Comparison of ENCODE assay signal across 8 mouse cellular contexts in the genomic region with DNA sequence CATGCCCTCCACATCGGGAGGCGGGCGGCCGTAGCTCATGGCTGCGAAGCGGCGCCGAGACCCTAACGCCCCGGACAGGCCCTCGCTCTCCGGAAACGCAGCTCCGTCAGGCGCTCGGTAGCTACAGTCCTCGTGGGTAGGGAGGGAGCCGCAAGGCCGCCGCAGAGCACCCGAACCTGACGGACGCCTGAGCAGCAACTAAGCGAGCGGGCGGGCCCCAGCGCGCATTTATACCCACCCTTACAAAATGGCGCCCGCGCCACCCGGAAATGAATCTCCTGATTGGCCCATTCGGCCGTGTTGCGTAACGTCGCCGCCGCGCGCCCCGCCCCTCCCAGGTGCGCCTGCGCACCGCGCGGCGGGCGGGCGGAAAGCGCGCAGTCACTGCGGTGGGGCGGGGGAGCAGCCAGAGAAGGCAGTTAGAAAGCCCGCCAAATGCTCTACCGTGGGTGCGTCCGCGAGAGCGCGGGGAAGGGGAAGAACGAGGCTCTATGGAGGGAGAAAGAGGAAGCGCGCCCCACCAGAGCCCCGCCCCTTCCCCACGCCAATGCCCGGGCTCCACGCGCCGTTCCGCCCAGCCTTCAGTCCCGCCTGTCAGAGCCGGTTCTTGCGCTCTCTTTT. TPM values are rescaled to one million over a fixed set of nuclear protein-coding genes. Genes with fewer than 3 reads are reported as not detected.
DNase-seq lines count a peak whose midpoint lies in the region; ATAC-seq and TF ChIP-seq lines count a peak whose summit lies in the region.

A gene (minus strand): TSS at position 204 of the 621 bp plus-strand sequence.

- DNase-seq in ES-E14 (ENCODE audit: low read depth, low spot score) = peak; percentile 83
- peak; percentile 97 for DNase-seq in cerebellum, adult 11-12 months
- peak; percentile 98 to 99 for DNase-seq in heart, postnatal 36 days
- DNase-seq in layer of hippocampus, adult 8-10 months (ENCODE audit: low spot score in 2 of 2) = peak; percentile 95 to 98
- peak; percentile 92 for DNase-seq in ovary, adult 18-20 months (ENCODE audit: low spot score)
- DNase-seq in thymus, postnatal 0 days (ENCODE audit: low spot score) = peak; percentile 98

- H3K4me2 ChIP-seq in forebrain, embryonic 16.5 days (ENCODE audit: low read length) = peak within 1 kb of the TSS; percentile 84
- H3K4me2 ChIP-seq in lung, embryonic 15.5 days = peak within 1 kb of the TSS; percentile 77

- H3K36me3 ChIP-seq in ES-E14 (ENCODE audit: control insufficient read depth, insufficient read depth, low read length, poor library complexity, severe bottlenecking) = peaks cover 26% of the 10 kb centered on the region
- H3K36me3 ChIP-seq in forebrain, embryonic 16.5 days (ENCODE audit: control insufficient read depth, insufficient read depth) = peaks cover 6% of the 10 kb centered on the region; the same call in 1 of the 2 replicates
- peaks cover 34% of the 10 kb centered on the region for H3K36me3 ChIP-seq in lung, embryonic 15.5 days

- under 1% methylated on average over 60 of the region's 74 CpGs for WGBS in forebrain, embryonic 16.5 days
- WGBS in lung, embryonic 15.5 days = under 1% methylated on average over 74 of the region's 74 CpGs

- intact Hi-C loops in heart, postnatal 36 days (cut with DNase I) = loop anchor here (5.0 kb wide), 1 partner anchor 41 kb away; no protein-coding TSS in a partner anchor

- ATAC-seq in forebrain, embryonic 16.5 days = peak; percentile 88
- ATAC-seq in lung, embryonic 15.5 days (ENCODE audit: borderline replicate concordance, extremely low read depth, low FRiP score, low TSS enrichment) = peak; percentile 92

- H3K27ac ChIP-seq in ES-E14 (ENCODE audit: insufficient read depth, low read depth, low read length, poor library complexity, severe bottlenecking) = peak within 1 kb of the TSS; percentile 100
- H3K27ac ChIP-seq in forebrain, embryonic 16.5 days (ENCODE audit: low read length) = peak within 1 kb of the TSS; percentile 99
- peak within 1 kb of the TSS; percentile 100 for H3K27ac ChIP-seq in lung, embryonic 15.5 days

- no peaks in the 10 kb centered on the region for H3K9me3 ChIP-seq in ES-E14 (ENCODE audit: control insufficient read depth, insufficient read depth, low read depth, low read length)
- no peaks in the 10 kb centered on the region for H3K9me3 ChIP-seq in forebrain, embryonic 16.5 days (ENCODE audit: control insufficient read depth, low read length)
- no peaks in the 10 kb centered on the region for H3K9me3 ChIP-seq in lung, embryonic 15.5 days

- in situ Hi-C loops in ES-E14 (cut with MboI; ENCODE audit: low sequenced_read_pairs in 2 of 2, unreplicated experiment in 2 of 2) = no loop called here

- H3K4me1 ChIP-seq in ES-E14 (ENCODE audit: control insufficient read depth in 2 of 2, insufficient read depth in 2 of 2, low read length in 2 of 2, poor library complexity in 1 of 2) = no peaks in the 10 kb centered on the region
- H3K4me1 ChIP-seq in forebrain, embryonic 16.5 days (replicated peaks; ENCODE audit: control insufficient read depth, insufficient read depth, low read length) = peaks cover 23% of the 10 kb centered on the region
- H3K4me1 ChIP-seq in lung, embryonic 15.5 days = peaks cover 32% of the 10 kb centered on the region

- H3K27me3 ChIP-seq in forebrain, embryonic 16.5 days (replicated peaks; ENCODE audit: control insufficient read depth, insufficient read depth, low read length) = no peaks in the 10 kb centered on the region
- H3K27me3 ChIP-seq in lung, embryonic 15.5 days = no peaks in the 10 kb centered on the region

- peak within 1 kb of the TSS; percentile 100 for H3K9ac ChIP-seq in ES-E14 (ENCODE audit: insufficient read depth, low read depth, low read length, poor library complexity, severe bottlenecking)
- H3K9ac ChIP-seq in forebrain, embryonic 16.5 days (replicated peaks; ENCODE audit: low read depth, low read length) = peak within 1 kb of the TSS; percentile 97
- H3K9ac ChIP-seq in lung, embryonic 15.5 days = peak within 1 kb of the TSS; percentile 95

- peak within 1 kb of the TSS; percentile 81 to 94 for H3K4me3 ChIP-seq in ES-E14 (ENCODE audit: insufficient read depth in 1 of 2, low read depth in 1 of 2, low read length in 2 of 2, poor library complexity in 1 of 2, severe bottlenecking in 1 of 2)
- H3K4me3 ChIP-seq in forebrain, embryonic 16.5 days (replicated peaks; ENCODE audit: low read length) = peak within 1 kb of the TSS; percentile 65
- H3K4me3 ChIP-seq in lung, embryonic 15.5 days = peak within 1 kb of the TSS; percentile 84

TF ChIP-seq in ES-E14, 5 proteins besides CTCF, POLR2A, EP300 and RAD21:
- TF ChIP-seq ZNF384 (IDR thresholded peaks at IDR 0.05; ENCODE audit: low read depth, low read length) (no peak), HCFC1 (IDR thresholded peaks at IDR 0.05; ENCODE audit: borderline replicate concordance, insufficient read depth, low read length) (0 out of 2 replicates have a peak, but pooled peaks have one; percentile 61), MAFK (IDR thresholded peaks at IDR 0.05; ENCODE audit: insufficient read depth, low read depth, low read length) (peak; percentile 98), ZC3H11A (IDR thresholded peaks at IDR 0.05; ENCODE audit: borderline replicate concordance, low read depth, low read length) (no peak), CHD2 (IDR thresholded peaks at IDR 0.05; ENCODE audit: low read depth, low read length) (no peak)

RNA-seq across cellular contexts. Expression of the gene that starts here (rescaled TPM):
- total RNA-seq in ES-E14 (2012; rRNA removed) = 361 and 367 TPM in 2 replicates
- polyA plus RNA-seq in forebrain, embryonic 16.5 days (2015; fragmentation: Nextera tagmentation; extraction: Ambion mirVana) = 649 and 700 TPM in 2 replicates
- 100 to 1,000 TPM in 1 of 2 experiments, 10 to 100 TPM in 1; 94.5 to 116 TPM for total RNA-seq in heart, postnatal 36 days (2021)
- total RNA-seq in layer of hippocampus, adult 8-10 months (2022) = 100 to 1,000 TPM; 177 to 189 (median 181) TPM
- polyA plus RNA-seq in lung, embryonic 15.5 days (2015; fragmentation: Nextera tagmentation; extraction: Ambion mirVana) = 857 and 876 TPM in 2 replicates
- 853 and 857 TPM in 2 replicates for polyA plus RNA-seq in thymus, postnatal 0 days (2015; fragmentation: Nextera tagmentation; extraction: Ambion mirVana)

Comparison
In these comparisons a context has a peak if more than half of its experiments do, and no peak if none do; other contexts are left out.
1. Peak in every context shown above with its lines: DNase-seq, ATAC-seq, H3K4me3 ChIP-seq and H3K27ac ChIP-seq.